Mouse (Mus musculus) left cerebral cortex, postnatal 4 days (tissue): ENCODE results near the gene Scfd2. TPM values are rescaled to one million over a fixed set of nuclear protein-coding genes. Genes with fewer than 3 reads are reported as not detected.

Experiments
- DNase-seq: peaks from one replicate; pipeline ENCODE4 v3.0.0-alpha.2; 2022
- intact Hi-C: fragments of 180-260 bp; cut with DNase I; formaldehyde crosslinking; loops from one replicate; pipeline ENCODE4 v1.15.1; 2025
- total RNA-seq, 2 experiments: library from RNA; stranded (reverse); gene quantifications; 2 replicates each; pipeline ENCODE4 v1.2.3; 2021

The Scfd2 gene
- total RNA-seq, 2 experiments from 2014 or later = 24.3 to 25.5 TPM

GRCm38 (mm10) chr5:74215125-74215524 lies 316.4 kb downstream of the Scfd2 start:
- intact Hi-C loops = no loop called here
- no peak for DNase-seq

- DNase-seq = no peak
- intact Hi-C loops = no loop called here
These were observed 317.0 kb downstream of the Scfd2 start for GRCm38 (mm10) chr5:74214501-74215110.

GRCm38 (mm10) chr5:74211346-74211745 lies 320.2 kb downstream of the Scfd2 start:
- DNase-seq = no peak
- intact Hi-C loops = no loop called here

- DNase-seq = no peak
- intact Hi-C loops = no loop called here
These were observed 321.9 kb downstream of the Scfd2 start for GRCm38 (mm10) chr5:74209640-74210039.

GRCm38 (mm10) chr5:74208438-74208837 lies 323.1 kb downstream of the Scfd2 start:
- intact Hi-C loops = no loop called here
- no peak for DNase-seq

- no peak for DNase-seq
- intact Hi-C loops = no loop called here
These were observed 324.4 kb downstream of the Scfd2 start for GRCm38 (mm10) chr5:74207209-74207608.

- intact Hi-C loops = no loop called here
- no peak for DNase-seq
These were observed 324.9 kb downstream of the Scfd2 start for GRCm38 (mm10) chr5:74206649-74207048.

- intact Hi-C loops = no loop called here
These were observed 325.5 kb downstream of the Scfd2 start for GRCm38 (mm10) chr5:74206038-74206437.

GRCm38 (mm10) chr5:74205509-74205908 lies 326.1 kb downstream of the Scfd2 start:
- intact Hi-C loops = no loop called here
- no peak for DNase-seq

More at GRCm38 (mm10) chr5:74206038-74206437, 325.5 kb downstream of the Scfd2 start:
- no peak for DNase-seq

- DNase-seq = no peak
- intact Hi-C loops = no loop called here
These were observed 327.1 kb downstream of the Scfd2 start for GRCm38 (mm10) chr5:74204465-74204864.

GRCm38 (mm10) chr5:74202515-74202914 lies 329.0 kb downstream of the Scfd2 start:
- DNase-seq = no peak
- intact Hi-C loops = no loop called here

- intact Hi-C loops = no loop called here
- peak; percentile 79 for DNase-seq
These were observed 329.8 kb downstream of the Scfd2 start for GRCm38 (mm10) chr5:74201570-74202357.

GRCm38 (mm10) chr5:74200481-74200880 lies 331.1 kb downstream of the Scfd2 start:
- no peak for DNase-seq
- intact Hi-C loops = no loop called here

GRCm38 (mm10) chr5:74199793-74200192 lies 331.8 kb downstream of the Scfd2 start:
- no peak for DNase-seq
- intact Hi-C loops = loop anchor here (5.0 to 10.0 kb wide), 2 partner anchors 53 to 105 kb away; no protein-coding TSS in a partner anchor

- DNase-seq = peak; percentile 79
- intact Hi-C loops = loop anchor here (5.0 to 10.0 kb wide), 2 partner anchors 54 to 104 kb away; no protein-coding TSS in a partner anchor
These were observed 333.1 kb downstream of the Scfd2 start for GRCm38 (mm10) chr5:74198446-74198845.

- DNase-seq = peak; percentile 41
- intact Hi-C loops = loop anchor here (5.0 to 10.0 kb wide), 2 partner anchors 55 to 103 kb away; no protein-coding TSS in a partner anchor
These were observed 333.8 kb downstream of the Scfd2 start for GRCm38 (mm10) chr5:74197541-74198330.

GRCm38 (mm10) chr5:74196307-74196618 lies 335.3 kb downstream of the Scfd2 start:
- intact Hi-C loops = loop anchor here (5.0 to 10.0 kb wide), 2 partner anchors 56 to 101 kb away; no protein-coding TSS in a partner anchor

GRCm38 (mm10) chr5:74195614-74196306 lies 335.8 kb downstream of the Scfd2 start:
- intact Hi-C loops = loop anchor here (5.0 to 10.0 kb wide), 2 partner anchors 57 to 101 kb away; no protein-coding TSS in a partner anchor
- DNase-seq = no peak

More at GRCm38 (mm10) chr5:74196307-74196618, 335.3 kb downstream of the Scfd2 start:
- no peak for DNase-seq

GRCm38 (mm10) chr5:74194841-74195613 lies 336.5 kb downstream of the Scfd2 start, which contains the start of gene Rasl11b:
Rasl11b (plus strand) TSS chr5:74195286.
- intact Hi-C loops = loop anchor here (5.0 to 10.0 kb wide), 2 partner anchors 57 to 100 kb away; no protein-coding TSS in a partner anchor
- DNase-seq = peak; percentile 95
